Mouse (Mus musculus) heart, postnatal 0 days (tissue): ENCODE measurements at regions not wholly inside any gene's neighbourhood (a gene's known extent, or its start where the extent isn't known, plus 50 kb on each side); places are given as distances from the start of the nearest gene placed in this dataset.

Source experiments
- CTCF ChIP-seq: IDR thresholded peaks from 2 replicates; pipeline ENCODE4 v1.5.1; 2016; ENCODE audit warnings: antibody characterized with exemption, control low read depth, low read depth
- EP300 ChIP-seq: IDR thresholded peaks from 2 replicates; pipeline ENCODE4 v1.6.1; 2016; ENCODE audit warnings: antibody characterized with exemption, low read depth

DNA sequence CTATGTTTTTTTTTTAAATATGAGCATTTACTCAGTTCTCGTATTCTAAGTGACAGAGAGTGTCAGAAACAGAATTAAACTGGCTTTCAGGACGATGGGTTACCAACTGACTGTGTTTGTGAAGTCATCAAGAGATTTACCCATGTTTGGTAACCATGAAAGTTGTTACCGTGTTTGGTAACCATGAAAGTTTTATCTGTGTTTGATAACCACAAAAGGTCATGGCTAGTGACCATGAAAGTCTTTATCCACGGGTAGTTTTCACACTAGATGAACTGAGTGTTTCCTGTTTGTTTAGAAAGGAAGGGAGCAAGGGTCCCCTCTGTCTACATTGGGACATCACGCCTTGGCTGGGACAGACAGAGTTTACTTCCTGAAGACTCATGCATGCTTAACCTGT is 72.8 kb downstream of the Dyrk2 start:
- no peak for TF ChIP-seq CTCF
- TF ChIP-seq EP300: no peak
